Mouse (Mus musculus): ENCODE measurements around the gene Tia1. TPM values are rescaled to one million over a fixed set of nuclear protein-coding genes. Genes with fewer than 3 reads are reported as not detected.

Gene Tia1
- polyA plus RNA-seq, 1 experiment from 2014 or later, result 341 TPM

GRCm38 (mm10) chr6:86403728-86404099, 305 bp upstream of the Tia1 start:
- H3K27ac ChIP-seq, result peak overlapping the region; percentile 100
- peaks cover 9% of the 10 kb centered on the region for H3K36me3 ChIP-seq (replicated peaks)
- peak; percentile 71 for ATAC-seq (ENCODE audit: low FRiP score)
- no peaks in the 10 kb centered on the region for H3K9me3 ChIP-seq
- peak overlapping the region; percentile 85 for H3K4me3 ChIP-seq (replicated peaks)
- H3K4me1 ChIP-seq, result peaks cover 16% of the 10 kb centered on the region
- H3K4me2 ChIP-seq, result peak overlapping the region; percentile 72
- under 1% methylated on average over 15 of the region's 15 CpGs for WGBS
- H3K27me3 ChIP-seq, result no peaks in the 10 kb centered on the region
- H3K9ac ChIP-seq, result peak overlapping the region; percentile 98

- Histone ChIP-seq H3K9ac (peak overlapping the region; percentile 98), H3K9me3 (no peaks in the 10 kb centered on the region)
- under 1% methylated on average over 11 of the region's 11 CpGs for WGBS
Observed at GRCm38 (mm10) chr6:86404996-86405395, 977 bp downstream of the Tia1 start.

GRCm38 (mm10) chr6:86406306-86406705, 2.3 kb downstream of the Tia1 start:
- Histone ChIP-seq H3K36me3 (replicated peaks) (peaks cover 9% of the 10 kb centered on the region), H3K27ac (no peak overlapping the region), H3K9me3 (no peaks in the 10 kb centered on the region)

More at GRCm38 (mm10) chr6:86404996-86405395, 977 bp downstream of the Tia1 start:
- Histone ChIP-seq H3K27me3 (no peaks in the 10 kb centered on the region), H3K4me1 (peaks cover 18% of the 10 kb centered on the region), H3K4me3 (replicated peaks) (peak overlapping the region; percentile 85), H3K4me2 (peak overlapping the region; percentile 72), H3K27ac (peak overlapping the region; percentile 100), H3K36me3 (replicated peaks) (peaks cover 9% of the 10 kb centered on the region)
- no peak for ATAC-seq (ENCODE audit: low FRiP score)

GRCm38 (mm10) chr6:86418711-86419110, 14.7 kb downstream of the Tia1 start:
- no peak overlapping the region for H3K27ac ChIP-seq
- no peak overlapping the region for H3K9ac ChIP-seq
- peaks cover 85% of the 10 kb centered on the region for H3K36me3 ChIP-seq (replicated peaks)
- no peak overlapping the region for H3K4me2 ChIP-seq
- no peaks in the 10 kb centered on the region for H3K9me3 ChIP-seq
- 94% methylated on average over 6 of the region's 6 CpGs for WGBS
- H3K27me3 ChIP-seq, result no peaks in the 10 kb centered on the region
- no peak for ATAC-seq (ENCODE audit: low FRiP score)
- H3K4me1 ChIP-seq, result no peaks in the 10 kb centered on the region
- no peak overlapping the region for H3K4me3 ChIP-seq (replicated peaks)

More at GRCm38 (mm10) chr6:86406306-86406705, 2.3 kb downstream of the Tia1 start:
- Histone ChIP-seq H3K4me2 (peak overlapping the region; percentile 72), H3K4me1 (peaks cover 17% of the 10 kb centered on the region), H3K27me3 (no peaks in the 10 kb centered on the region), H3K9ac (no peak overlapping the region; the same call in 1 of the 2 replicates), H3K4me3 (replicated peaks) (peak overlapping the region; percentile 30)
- ATAC-seq (ENCODE audit: low FRiP score), result no peak

GRCm38 (mm10) chr6:86419239-86419638, 15.2 kb downstream of the Tia1 start:
- no peak for ATAC-seq (ENCODE audit: low FRiP score)
- WGBS, result 93% methylated on average over 3 of the region's 3 CpGs
- Histone ChIP-seq H3K27me3 (no peaks in the 10 kb centered on the region), H3K27ac (no peak overlapping the region), H3K9ac (no peak overlapping the region), H3K9me3 (no peaks in the 10 kb centered on the region), H3K4me1 (no peaks in the 10 kb centered on the region), H3K36me3 (replicated peaks) (peaks cover 83% of the 10 kb centered on the region), H3K4me3 (replicated peaks) (no peak overlapping the region), H3K4me2 (no peak overlapping the region)

- no peak for ATAC-seq (ENCODE audit: low FRiP score)
- no peak overlapping the region for H3K9ac ChIP-seq
- H3K4me1 ChIP-seq, result no peaks in the 10 kb centered on the region
- no peak overlapping the region for H3K4me2 ChIP-seq
- WGBS, result 72% methylated on average over 6 of the region's 6 CpGs
- H3K27ac ChIP-seq, result no peak overlapping the region
- H3K27me3 ChIP-seq, result no peaks in the 10 kb centered on the region
- H3K4me3 ChIP-seq (replicated peaks), result no peak overlapping the region
- H3K9me3 ChIP-seq, result no peaks in the 10 kb centered on the region
- H3K36me3 ChIP-seq (replicated peaks), result peaks cover 84% of the 10 kb centered on the region
Observed at GRCm38 (mm10) chr6:86420491-86420890, 16.5 kb downstream of the Tia1 start.

GRCm38 (mm10) chr6:86426358-86426757, 22.3 kb downstream of the Tia1 start, which contains the start of gene Gm44790:
Gm44790 (plus strand) TSS chr6:86426658.
- Histone ChIP-seq H3K27me3 (no peaks in the 10 kb centered on the region), H3K4me3 (replicated peaks) (no peak within 1 kb of the TSS), H3K4me1 (no peaks in the 10 kb centered on the region), H3K9ac (no peak within 1 kb of the TSS), H3K36me3 (replicated peaks) (peaks cover 81% of the 10 kb centered on the region), H3K9me3 (no peaks in the 10 kb centered on the region), H3K27ac (no peak within 1 kb of the TSS), H3K4me2 (no peak within 1 kb of the TSS)
- no peak for ATAC-seq (ENCODE audit: low FRiP score)
- WGBS, result 95% methylated on average over 1 of the region's 1 CpGs

GRCm38 (mm10) chr6:86431531-86431930, 27.5 kb downstream of the Tia1 start:
- Histone ChIP-seq H3K9ac (no peak overlapping the region), H3K4me1 (no peaks in the 10 kb centered on the region), H3K4me2 (no peak overlapping the region), H3K27me3 (no peaks in the 10 kb centered on the region), H3K36me3 (replicated peaks) (peaks cover 84% of the 10 kb centered on the region), H3K9me3 (no peaks in the 10 kb centered on the region), H3K27ac (no peak overlapping the region), H3K4me3 (replicated peaks) (no peak overlapping the region)
- 92% methylated on average over 3 of the region's 3 CpGs for WGBS
- no peak for ATAC-seq (ENCODE audit: low FRiP score)

GRCm38 (mm10) chr6:86433696-86434095, 29.7 kb downstream of the Tia1 start:
- Histone ChIP-seq H3K4me3 (replicated peaks) (no peak overlapping the region), H3K27ac (no peak overlapping the region), H3K27me3 (no peaks in the 10 kb centered on the region), H3K9me3 (no peaks in the 10 kb centered on the region), H3K4me1 (no peaks in the 10 kb centered on the region), H3K9ac (no peak overlapping the region), H3K36me3 (replicated peaks) (peaks cover 62% of the 10 kb centered on the region), H3K4me2 (no peak overlapping the region)
- ATAC-seq (ENCODE audit: low FRiP score), result no peak
- WGBS, result 89% methylated on average over 1 of the region's 1 CpGs

GRCm38 (mm10) chr6:86437711-86438110, 33.7 kb downstream of the Tia1 start:
- Histone ChIP-seq H3K4me1 (peaks cover 8% of the 10 kb centered on the region), H3K4me2 (peak overlapping the region; percentile 76), H3K27me3 (no peaks in the 10 kb centered on the region), H3K27ac (peak overlapping the region; percentile 90), H3K36me3 (replicated peaks) (peaks cover 42% of the 10 kb centered on the region), H3K4me3 (replicated peaks) (peak overlapping the region; percentile 77), H3K9ac (peak overlapping the region; percentile 81), H3K9me3 (no peaks in the 10 kb centered on the region)
- WGBS, result 2% methylated on average over 14 of the region's 14 CpGs
- peak; percentile 43; the same call in 1 of the 2 replicates for ATAC-seq (ENCODE audit: low FRiP score)

GRCm38 (mm10) chr6:86438272-86439118, 34.5 kb downstream of the Tia1 start, which contains the start of gene C87436:
C87436 (plus strand) TSS chr6:86438374.
- ATAC-seq (ENCODE audit: low FRiP score), result peak; percentile 94
- Histone ChIP-seq H3K9ac (peak within 1 kb of the TSS; percentile 81), H3K9me3 (no peaks in the 10 kb centered on the region), H3K4me2 (peak within 1 kb of the TSS; percentile 76), H3K27ac (peak within 1 kb of the TSS; percentile 90), H3K36me3 (replicated peaks) (peaks cover 37% of the 10 kb centered on the region), H3K4me1 (peaks cover 8% of the 10 kb centered on the region), H3K4me3 (replicated peaks) (peak within 1 kb of the TSS; percentile 77), H3K27me3 (no peaks in the 10 kb centered on the region)
- WGBS, result under 1% methylated on average over 59 of the region's 59 CpGs

- 5% methylated on average over 13 of the region's 13 CpGs for WGBS
- Histone ChIP-seq H3K9me3 (no peaks in the 10 kb centered on the region), H3K4me1 (peaks cover 8% of the 10 kb centered on the region), H3K27me3 (no peaks in the 10 kb centered on the region), H3K4me3 (replicated peaks) (peak overlapping the region; percentile 77), H3K36me3 (replicated peaks) (peaks cover 36% of the 10 kb centered on the region), H3K27ac (peak overlapping the region; percentile 90), H3K4me2 (peak overlapping the region; percentile 76), H3K9ac (peak overlapping the region; percentile 81)
- ATAC-seq (ENCODE audit: low FRiP score), result no peak
Observed at GRCm38 (mm10) chr6:86439119-86439496, 35.1 kb downstream of the Tia1 start.
